ENCODE assay signal across 19 mouse cellular contexts in the genomic region with DNA sequence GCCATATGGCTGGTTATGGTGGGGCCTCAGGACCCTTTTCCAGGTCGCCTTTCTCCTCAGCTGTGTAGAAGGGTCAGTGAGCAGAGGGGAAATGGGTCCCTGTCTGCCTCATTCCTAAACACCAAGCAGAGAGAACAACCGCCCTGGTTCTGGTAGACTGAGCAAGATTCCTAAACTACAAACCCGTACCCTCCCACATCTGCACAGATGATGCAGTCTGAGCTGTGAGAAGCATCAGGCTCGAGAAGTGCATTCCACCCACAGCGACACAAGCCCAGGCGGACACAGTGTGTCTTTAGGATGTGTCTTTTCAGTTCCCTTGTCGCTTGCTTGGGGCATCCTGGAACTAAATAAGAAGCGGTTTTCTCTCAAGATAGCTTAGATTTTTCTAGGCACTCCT. TPM values are rescaled to one million over a fixed set of nuclear protein-coding genes. Genes with fewer than 3 reads are reported as not detected.
"Had no signal": no experiment of that assay in that cellular context is flagged by ENCODE, and none has a peak within 500 bp of the region (broad histone marks: within the 10 kb centered on the region; RNA-seq: fewer than 3 reads in every experiment).

No protein-coding gene starts in this region.

- DNase-seq: kidney, adult 2 months; layer of hippocampus, postnatal 36 days; lung, embryonic 14.5 days; lung, postnatal 10 days; retina, postnatal 1 day; right cerebral cortex, postnatal 4 days; spleen, adult 18-20 months; thymus, adult 2 months; thymus, postnatal 25 days had no signal

- H3K9me3 ChIP-seq: hindbrain, embryonic 15.5 days; limb, embryonic 15.5 days; liver, embryonic 12.5 days; megakaryocyte, embryonic 14.5 days; midbrain, embryonic 15.5 days; neural tube, embryonic 12.5 days had no signal

- H3K27ac ChIP-seq: hindbrain, embryonic 15.5 days; limb, embryonic 15.5 days; liver, embryonic 12.5 days; macrophage; midbrain, embryonic 15.5 days; neural tube, embryonic 12.5 days had no signal

- H3K27me3 ChIP-seq: hindbrain, embryonic 15.5 days; limb, embryonic 15.5 days; liver, embryonic 12.5 days; megakaryocyte, embryonic 14.5 days; midbrain, embryonic 15.5 days; neural tube, embryonic 12.5 days had no signal

- H3K36me3 ChIP-seq: midbrain, embryonic 15.5 days had no signal

- H3K9ac ChIP-seq: hindbrain, embryonic 15.5 days; limb, embryonic 15.5 days; liver, embryonic 12.5 days; lung, embryonic 14.5 days; midbrain, embryonic 15.5 days; neural tube, embryonic 12.5 days had no signal

- H3K4me1 ChIP-seq: hindbrain, embryonic 15.5 days; limb, embryonic 15.5 days; midbrain, embryonic 15.5 days; neural tube, embryonic 12.5 days had no signal

- H3K4me2 ChIP-seq: hindbrain, embryonic 15.5 days; limb, embryonic 15.5 days; liver, embryonic 12.5 days; lung, embryonic 14.5 days; midbrain, embryonic 11.5 days; midbrain, embryonic 15.5 days; neural tube, embryonic 12.5 days had no signal

- H3K4me3 ChIP-seq: hindbrain, embryonic 15.5 days; limb, embryonic 15.5 days; liver, embryonic 12.5 days; megakaryocyte, embryonic 14.5 days; midbrain, embryonic 15.5 days; neural tube, embryonic 12.5 days had no signal

- ATAC-seq: intestine, embryonic 16.5 days; liver, embryonic 12.5 days; midbrain, embryonic 15.5 days had no signal

RNA-seq across cellular contexts. Expression of a gene that starts 20.8 kb away (rescaled TPM):
- polyA plus RNA-seq: macrophage; stomach, embryonic 14.5 days had no signal
